Mouse (Mus musculus): ENCODE measurements around the gene Dalrd3. TPM values are rescaled to one million over a fixed set of nuclear protein-coding genes. Genes with fewer than 3 reads are reported as not detected.

The Dalrd3 gene
- 169 and 222 TPM in 2 replicates for polyA plus RNA-seq (2016; fragmentation: Nextera tagmentation; extraction: Ambion mirVana)

GRCm38 (mm10) chr9:108569381-108570206 is at the start of gene Dalrd3:
TSS of gene Dalrd3 (plus strand) at chr9:108569886.
- Histone ChIP-seq H3K27ac (peak within 1 kb of the TSS; percentile 94), H3K4me1 (replicated peaks) (peaks cover 72% of the 10 kb centered on the region), H3K36me3 (peaks cover 57% of the 10 kb centered on the region), H3K9me3 (no peaks in the 10 kb centered on the region), H3K4me3 (peak within 1 kb of the TSS; percentile 81), H3K27me3 (ENCODE audit: insufficient read depth, poor library complexity, severe bottlenecking) (no peaks in the 10 kb centered on the region)
- 7% methylated on average over 42 of the region's 42 CpGs for WGBS
- DNase-seq (ENCODE audit: low spot score) = peak; percentile 94

GRCm38 (mm10) chr9:108521604-108522003 is 48.1 kb upstream of the Dalrd3 start:
- Histone ChIP-seq H3K27ac (no peak overlapping the region), H3K4me3 (no peak overlapping the region), H3K9me3 (no peaks in the 10 kb centered on the region), H3K4me1 (replicated peaks) (peaks cover 18% of the 10 kb centered on the region), H3K27me3 (ENCODE audit: insufficient read depth, poor library complexity, severe bottlenecking) (no peaks in the 10 kb centered on the region), H3K36me3 (peaks cover 57% of the 10 kb centered on the region)
- WGBS = 96% methylated on average over 2 of the region's 2 CpGs
- DNase-seq (ENCODE audit: low spot score) = no peak

- Histone ChIP-seq H3K4me3 (no peak overlapping the region), H3K9me3 (no peaks in the 10 kb centered on the region), H3K4me1 (replicated peaks) (peaks cover 13% of the 10 kb centered on the region), H3K36me3 (peaks cover 70% of the 10 kb centered on the region), H3K27ac (no peak overlapping the region), H3K27me3 (ENCODE audit: insufficient read depth, poor library complexity, severe bottlenecking) (no peaks in the 10 kb centered on the region)
- no peak for DNase-seq (ENCODE audit: low spot score)
- WGBS = 97% methylated on average over 4 of the region's 4 CpGs
These were observed 46.3 kb upstream of the Dalrd3 start for GRCm38 (mm10) chr9:108523341-108523740.

DNA sequence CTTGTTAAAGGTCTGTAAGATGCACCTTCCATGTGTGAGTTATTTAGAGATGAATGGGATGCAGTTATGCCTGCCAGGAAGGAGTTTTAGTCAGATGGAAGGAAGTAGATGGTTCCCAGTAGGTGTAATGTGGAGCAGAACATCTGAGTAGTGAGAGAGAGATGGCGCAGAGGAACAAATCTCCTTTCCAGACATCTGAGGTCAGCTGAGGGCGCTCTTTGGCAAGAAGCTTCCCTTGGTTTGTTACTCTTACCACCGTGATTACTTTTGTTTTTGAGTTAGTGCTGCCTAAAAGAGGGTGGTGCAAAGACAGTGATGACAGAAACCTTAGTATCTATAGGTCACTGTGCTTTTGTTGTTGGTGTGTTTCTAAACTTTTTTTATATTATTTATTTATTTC is 44.3 kb upstream of the Dalrd3 start:
- 86% methylated on average over 3 of the region's 3 CpGs for WGBS
- Histone ChIP-seq H3K4me3 (no peak overlapping the region), H3K27ac (no peak overlapping the region), H3K9me3 (no peaks in the 10 kb centered on the region), H3K36me3 (peaks cover 75% of the 10 kb centered on the region), H3K27me3 (ENCODE audit: insufficient read depth, poor library complexity, severe bottlenecking) (no peaks in the 10 kb centered on the region), H3K4me1 (replicated peaks) (no peaks in the 10 kb centered on the region)
- DNase-seq (ENCODE audit: low spot score) = no peak

GRCm38 (mm10) chr9:108530954-108531353 is 38.7 kb upstream of the Dalrd3 start:
- no peak for DNase-seq (ENCODE audit: low spot score)
- H3K27me3 ChIP-seq (ENCODE audit: insufficient read depth, poor library complexity, severe bottlenecking) = no peaks in the 10 kb centered on the region
- no peak overlapping the region for H3K4me3 ChIP-seq
- no peak overlapping the region for H3K27ac ChIP-seq
- no peaks in the 10 kb centered on the region for H3K4me1 ChIP-seq (replicated peaks)
- H3K36me3 ChIP-seq = peaks cover 89% of the 10 kb centered on the region
- 90% methylated on average over 1 of the region's 1 CpGs for WGBS
- no peaks in the 10 kb centered on the region for H3K9me3 ChIP-seq

GRCm38 (mm10) chr9:108531496-108531895 is 38.2 kb upstream of the Dalrd3 start:
- Histone ChIP-seq H3K27ac (no peak overlapping the region), H3K9me3 (no peaks in the 10 kb centered on the region), H3K27me3 (ENCODE audit: insufficient read depth, poor library complexity, severe bottlenecking) (no peaks in the 10 kb centered on the region), H3K36me3 (peaks cover 95% of the 10 kb centered on the region), H3K4me1 (replicated peaks) (no peaks in the 10 kb centered on the region), H3K4me3 (no peak overlapping the region)
- WGBS = 90% methylated on average over 1 of the region's 1 CpGs
- DNase-seq (ENCODE audit: low spot score) = no peak

GRCm38 (mm10) chr9:108540846-108541245 is 28.8 kb upstream of the Dalrd3 start:
- H3K27ac ChIP-seq = no peak overlapping the region
- no peaks in the 10 kb centered on the region for H3K9me3 ChIP-seq
- no peaks in the 10 kb centered on the region for H3K27me3 ChIP-seq (ENCODE audit: insufficient read depth, poor library complexity, severe bottlenecking)
- H3K4me1 ChIP-seq (replicated peaks) = no peaks in the 10 kb centered on the region
- no peak overlapping the region for H3K4me3 ChIP-seq
- no peak for DNase-seq (ENCODE audit: low spot score)
- peaks cover 99% of the 10 kb centered on the region for H3K36me3 ChIP-seq

- peaks cover 97% of the 10 kb centered on the region for H3K36me3 ChIP-seq
- no peaks in the 10 kb centered on the region for H3K9me3 ChIP-seq
- WGBS = 98% methylated on average over 3 of the region's 3 CpGs
- no peak for DNase-seq (ENCODE audit: low spot score)
- no peaks in the 10 kb centered on the region for H3K4me1 ChIP-seq (replicated peaks)
- no peak overlapping the region for H3K27ac ChIP-seq
- H3K27me3 ChIP-seq (ENCODE audit: insufficient read depth, poor library complexity, severe bottlenecking) = no peaks in the 10 kb centered on the region
- no peak overlapping the region for H3K4me3 ChIP-seq
These were observed 23.7 kb upstream of the Dalrd3 start for GRCm38 (mm10) chr9:108545986-108546385.

DNA sequence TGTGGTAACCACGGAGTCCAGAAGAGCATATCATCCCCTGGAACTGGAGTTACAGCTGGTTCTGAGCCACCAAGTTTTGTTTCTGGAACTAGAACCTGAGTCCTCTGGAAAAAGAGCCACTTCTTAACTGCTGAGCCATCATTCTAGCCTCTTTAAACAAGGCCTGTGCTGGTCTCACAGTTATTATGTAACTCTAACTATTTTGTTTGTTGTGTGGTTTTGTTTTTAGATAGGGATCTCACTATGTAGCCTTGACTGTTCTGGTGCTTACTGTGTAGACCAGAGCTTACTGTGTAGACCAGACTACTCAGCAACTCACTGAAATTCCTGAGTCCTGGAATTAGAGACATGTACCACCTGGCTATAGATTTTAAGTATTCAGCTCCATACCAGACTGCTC is 22.8 kb upstream of the Dalrd3 start:
- Histone ChIP-seq H3K27me3 (ENCODE audit: insufficient read depth, poor library complexity, severe bottlenecking) (no peaks in the 10 kb centered on the region), H3K4me3 (no peak overlapping the region), H3K36me3 (peaks cover 97% of the 10 kb centered on the region), H3K9me3 (no peaks in the 10 kb centered on the region), H3K27ac (no peak overlapping the region), H3K4me1 (replicated peaks) (no peaks in the 10 kb centered on the region)
- WGBS = 96% methylated on average over 1 of the region's 1 CpGs
- no peak for DNase-seq (ENCODE audit: low spot score)

- Histone ChIP-seq H3K27ac (no peak overlapping the region), H3K9me3 (no peaks in the 10 kb centered on the region), H3K4me3 (no peak overlapping the region), H3K36me3 (peaks cover 85% of the 10 kb centered on the region), H3K4me1 (replicated peaks) (peaks cover 15% of the 10 kb centered on the region), H3K27me3 (ENCODE audit: insufficient read depth, poor library complexity, severe bottlenecking) (no peaks in the 10 kb centered on the region)
- 91% methylated on average over 4 of the region's 4 CpGs for WGBS
- no peak for DNase-seq (ENCODE audit: low spot score)
These were observed 10.5 kb upstream of the Dalrd3 start for GRCm38 (mm10) chr9:108559169-108559568.

DNA sequence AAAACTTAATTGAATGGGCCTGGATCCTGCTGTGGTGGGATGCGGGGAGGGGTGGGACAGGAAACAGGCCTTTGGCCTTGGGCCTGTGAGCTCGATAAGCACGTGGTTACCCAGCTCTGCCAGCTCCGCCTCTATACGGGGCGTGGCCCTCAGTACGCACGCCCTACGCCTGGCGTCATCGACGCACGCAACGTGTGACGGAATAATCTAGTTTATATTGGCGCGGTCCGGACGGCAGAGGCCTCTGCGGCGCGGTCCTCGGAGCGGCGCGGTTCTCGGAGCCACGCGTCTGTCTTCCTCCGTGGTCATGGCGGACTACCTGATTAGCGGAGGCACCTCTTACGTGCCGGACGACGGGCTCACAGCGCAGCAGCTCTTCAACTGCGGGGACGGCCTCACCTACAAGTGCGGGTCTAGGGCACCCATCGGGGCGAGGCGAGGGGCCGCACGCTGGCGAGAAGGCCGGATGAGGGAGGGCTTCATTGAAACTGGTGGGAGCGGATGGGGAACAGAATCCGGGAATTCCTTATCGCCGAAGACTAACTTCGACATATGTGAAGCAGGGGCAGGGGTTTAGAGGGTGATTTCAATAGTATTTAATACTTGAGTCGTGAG is 9.4 kb upstream of the Dalrd3 start, which contains the start of gene Impdh2:
Impdh2 (plus strand) TSS at position 60 of the 615 bp plus-strand sequence.
- WGBS = under 1% methylated on average over 53 of the region's 53 CpGs
- Histone ChIP-seq H3K4me1 (replicated peaks) (peaks cover 15% of the 10 kb centered on the region), H3K27ac (peak within 1 kb of the TSS; percentile 88), H3K27me3 (ENCODE audit: insufficient read depth, poor library complexity, severe bottlenecking) (no peaks in the 10 kb centered on the region), H3K36me3 (peaks cover 85% of the 10 kb centered on the region), H3K9me3 (no peaks in the 10 kb centered on the region), H3K4me3 (peak within 1 kb of the TSS; percentile 64)
- DNase-seq (ENCODE audit: low spot score) = peak; percentile 96

- H3K9me3 ChIP-seq = no peaks in the 10 kb centered on the region
- no peaks in the 10 kb centered on the region for H3K27me3 ChIP-seq (ENCODE audit: insufficient read depth, poor library complexity, severe bottlenecking)
- peaks cover 60% of the 10 kb centered on the region for H3K36me3 ChIP-seq
- H3K4me3 ChIP-seq = no peak overlapping the region
- no peak overlapping the region for H3K27ac ChIP-seq
- DNase-seq (ENCODE audit: low spot score) = no peak
- peaks cover 44% of the 10 kb centered on the region for H3K4me1 ChIP-seq (replicated peaks)
- 95% methylated on average over 8 of the region's 8 CpGs for WGBS
These were observed 6.0 kb upstream of the Dalrd3 start for GRCm38 (mm10) chr9:108563671-108564070.

DNA sequence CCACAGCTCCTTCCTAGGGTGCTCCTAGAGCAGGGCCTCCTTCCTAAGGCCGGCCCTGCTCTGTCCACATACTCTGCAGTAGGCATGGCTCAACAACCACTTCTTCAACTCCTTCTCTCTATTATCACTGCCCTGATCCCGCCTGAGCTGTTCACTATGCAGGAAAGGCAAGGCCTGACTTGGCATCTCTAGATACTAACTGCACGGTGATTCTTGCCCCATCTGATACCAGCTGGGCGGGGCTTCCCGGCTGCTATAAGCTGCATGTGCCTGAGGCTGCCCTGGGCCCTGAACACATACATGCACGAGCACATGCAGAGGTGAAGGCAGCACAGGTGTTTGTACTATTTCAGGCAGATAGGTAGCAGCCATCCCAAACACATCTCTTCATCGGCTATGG is 5.6 kb upstream of the Dalrd3 start:
- no peaks in the 10 kb centered on the region for H3K27me3 ChIP-seq (ENCODE audit: insufficient read depth, poor library complexity, severe bottlenecking)
- H3K4me3 ChIP-seq = 0 out of 2 replicates have a peak overlapping the region, but pooled peaks have one; percentile 9
- peaks cover 48% of the 10 kb centered on the region for H3K4me1 ChIP-seq (replicated peaks)
- WGBS = 88% methylated on average over 7 of the region's 7 CpGs
- H3K36me3 ChIP-seq = peaks cover 55% of the 10 kb centered on the region
- no peak for DNase-seq (ENCODE audit: low spot score)
- H3K9me3 ChIP-seq = no peaks in the 10 kb centered on the region
- H3K27ac ChIP-seq = no peak overlapping the region
